Mouse (Mus musculus) subcutaneous adipose tissue, adult 2 months (tissue): ENCODE measurements around the gene Spon2. TPM values are rescaled to one million over a fixed set of nuclear protein-coding genes. Genes with fewer than 3 reads are reported as not detected.

Source experiments
- polyA plus RNA-seq: library from polyadenylated mRNA; depleted of rRNA; stranded (reverse); fragments of >200 nt; gene quantifications from 2 replicates; pipeline ENCODE4 v1.2.3, GENCODE M21; 2012; ENCODE audit warnings: low replicate concordance; rRNA removed

Spon2 gene
- 36.9 and 323 TPM in 2 replicates for polyA plus RNA-seq

DNA sequence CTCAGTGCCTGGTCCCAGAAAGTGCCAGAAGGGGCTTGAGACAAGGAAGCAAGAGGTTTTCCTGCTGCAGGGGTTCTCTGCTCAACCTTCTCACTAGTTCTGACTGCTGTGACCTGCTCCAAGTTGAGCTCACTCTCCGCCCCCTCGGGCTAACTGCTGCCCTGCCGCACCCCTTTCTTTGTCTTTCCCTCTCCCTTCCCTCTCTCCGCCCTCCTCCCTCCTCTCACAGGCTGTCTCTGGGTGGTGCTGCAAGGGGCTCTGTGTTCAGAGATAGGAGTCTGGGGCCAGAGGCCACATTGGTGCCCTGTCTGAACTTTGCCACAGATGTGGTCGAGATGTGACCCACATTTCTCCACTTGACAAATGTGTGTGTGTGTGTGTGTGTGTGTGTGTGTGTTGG lies at the start of gene Spon2:
TSS of gene Spon2 (minus strand) at position 375 of the 400 bp plus-strand sequence.

Other genes with a start within 250 kb of the Spon2 start
- gene Ywhah, start 199.6 kb downstream of the Spon2 start, polyA plus RNA-seq: 118 and 166 TPM in 2 replicates
- gene Slc5a1, start 114.2 kb downstream of the Spon2 start, polyA plus RNA-seq: 0.03 and 1.2 TPM in 2 replicates
- gene Ctbp1, start 56.5 kb upstream of the Spon2 start, polyA plus RNA-seq: 192 and 383 TPM in 2 replicates
- gene Maea, start 117.1 kb upstream of the Spon2 start, polyA plus RNA-seq: 117 and 136 TPM in 2 replicates
- gene Uvssa, start 160.1 kb upstream of the Spon2 start, polyA plus RNA-seq: 7.8 and 8.7 TPM in 2 replicates
- not detected in 2 replicates for gene Nkx1-1, start 215.5 kb upstream of the Spon2 start, polyA plus RNA-seq